8 mouse cellular contexts compared by ENCODE assay signal in the genomic region with DNA sequence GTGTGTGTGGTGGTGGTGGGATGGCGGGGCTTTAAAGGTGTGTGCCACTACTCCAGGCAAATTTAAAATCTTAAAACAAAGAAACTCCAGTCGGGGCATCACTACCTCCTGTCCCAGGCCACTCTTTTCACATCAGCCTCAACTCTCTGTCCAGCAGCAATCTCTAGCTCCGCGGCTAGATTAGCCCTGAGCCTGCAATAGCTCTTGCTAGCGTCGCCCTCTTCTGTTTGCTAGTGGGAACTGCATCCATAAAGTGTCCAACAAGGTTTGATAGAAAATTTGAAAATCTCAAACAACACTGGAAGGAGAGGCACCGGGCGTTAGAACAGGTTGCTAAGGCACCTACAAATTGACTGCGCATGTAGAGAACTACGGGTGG. TPM values are rescaled to one million over a fixed set of nuclear protein-coding genes. Genes with fewer than 3 reads are reported as not detected.
DNase-seq lines count a peak whose midpoint lies in the region; ATAC-seq lines count a peak whose summit lies in the region.

No protein-coding gene starts in this region.

- ATAC-seq in common myeloid progenitor, adult 5-6 weeks (replicated peaks; ENCODE audit: low read depth, poor library complexity, severe bottlenecking): peak; percentile 70
- ATAC-seq in inflammation-experienced regulatory T-cells, adult 6 months: peak; percentile 41
- ATAC-seq in megakaryocyte, adult 5-6 weeks (ENCODE audit: poor library complexity, severe bottlenecking): peak; percentile 85

- intact Hi-C loops in heart, postnatal 25 days (cut with DNase I): loop anchor here (1.0 to 5.0 kb wide), 3 partner anchors 33 to 218 kb away; partner anchors contain the start of genes Eln and Mettl27

- peak; percentile 67 to 87 for DNase-seq in heart, adult 18-20 months
- no peak for DNase-seq in heart, postnatal 25 days (ENCODE audit: low spot score)
- peak; percentile 76 for DNase-seq in gastrocnemius, adult 18-20 months (ENCODE audit: low spot score)
- DNase-seq in left cerebral cortex, adult 8-10 months (ENCODE audit: low spot score in 2 of 2): peak; percentile 30 to 38
- peak; percentile 29 to 36 for DNase-seq in right cerebral cortex, postnatal 36 days (ENCODE audit: low spot score in 2 of 2)

RNA-seq across cellular contexts. Expression of gene Cldn4, which starts 18.7 kb away (rescaled TPM):
- total RNA-seq in heart, adult 18-20 months (2021): under 1 TPM in 1 of 2 experiments, not detected in 1; 0.62 TPM
- not detected for total RNA-seq in heart, postnatal 25 days (2021)
- total RNA-seq in common myeloid progenitor, adult 5-6 weeks (2017): 0.92 TPM in 1 of 2 replicates, not detected in the other
- not detected for total RNA-seq in gastrocnemius, adult 18-20 months (2021)
- polyA plus RNA-seq in inflammation-experienced regulatory T-cells, adult 6 months (2017; shearing (Covaris generic)): not detected
- total RNA-seq in left cerebral cortex, adult 8-10 months (2022): not detected
- not detected in 2 replicates for total RNA-seq in megakaryocyte, adult 5-6 weeks (2015)
- not detected in 2 replicates for total RNA-seq in megakaryocyte, adult 5-6 weeks (2017)

RNA-seq across cellular contexts. Expression of gene Cldn3, which starts 20.6 kb away (rescaled TPM):
- total RNA-seq in heart, adult 18-20 months (2021): 1 to 10 TPM in 1 of 2 experiments, under 1 TPM in 1; 0.20 to 1.8 TPM
- not detected for total RNA-seq in heart, postnatal 25 days (2021)
- not detected in 2 replicates for total RNA-seq in common myeloid progenitor, adult 5-6 weeks (2017)
- total RNA-seq in gastrocnemius, adult 18-20 months (2021): under 1 TPM; 0.18 to 0.36 TPM
- polyA plus RNA-seq in inflammation-experienced regulatory T-cells, adult 6 months (2017; shearing (Covaris generic)): not detected
- total RNA-seq in left cerebral cortex, adult 8-10 months (2022): under 1 TPM in 2 of 4 experiments, not detected in 2; 0.50 to 0.93 TPM
- not detected in 2 replicates for total RNA-seq in megakaryocyte, adult 5-6 weeks (2015)
- not detected in 2 replicates for total RNA-seq in megakaryocyte, adult 5-6 weeks (2017)

RNA-seq across cellular contexts. Expression of gene Mettl27, which starts 33.3 kb away (rescaled TPM):
- total RNA-seq in heart, adult 18-20 months (2021): 1 to 10 TPM; 5.7 to 7.2 TPM
- 1 to 10 TPM; 5.0 to 5.6 TPM for total RNA-seq in heart, postnatal 25 days (2021)
- 7.4 and 10.0 TPM in 2 replicates for total RNA-seq in common myeloid progenitor, adult 5-6 weeks (2017)
- 1 to 10 TPM; 4.2 to 5.6 TPM for total RNA-seq in gastrocnemius, adult 18-20 months (2021)
- 10 to 100 TPM in 2 of 3 experiments, 1 to 10 TPM in 1; 6.3 to 17.2 (median 12.0) TPM for polyA plus RNA-seq in inflammation-experienced regulatory T-cells, adult 6 months (2017; shearing (Covaris generic))
- 10 to 100 TPM in 3 of 4 experiments, 1 to 10 TPM in 1; 9.7 to 11.5 (median 11.1) TPM for total RNA-seq in left cerebral cortex, adult 8-10 months (2022)
- total RNA-seq in megakaryocyte, adult 5-6 weeks (2015): 0.46 and 3.0 TPM in 2 replicates
- total RNA-seq in megakaryocyte, adult 5-6 weeks (2017): 0.89 and 1.3 TPM in 2 replicates

RNA-seq across cellular contexts. Expression of gene Abhd11, which starts 43.5 kb away (rescaled TPM):
- total RNA-seq in heart, adult 18-20 months (2021): 10 to 100 TPM; 67.1 to 69.4 TPM
- 10 to 100 TPM; 59.4 to 65.8 TPM for total RNA-seq in heart, postnatal 25 days (2021)
- total RNA-seq in common myeloid progenitor, adult 5-6 weeks (2017): 37.5 and 40.1 TPM in 2 replicates
- 10 to 100 TPM; 45.1 to 49.8 TPM for total RNA-seq in gastrocnemius, adult 18-20 months (2021)
- 10 to 100 TPM; 26.7 to 80.0 (median 60.4) TPM for polyA plus RNA-seq in inflammation-experienced regulatory T-cells, adult 6 months (2017; shearing (Covaris generic))
- total RNA-seq in left cerebral cortex, adult 8-10 months (2022): 10 to 100 TPM; 35.2 to 39.9 (median 36.7) TPM
- 52.5 and 55.0 TPM in 2 replicates for total RNA-seq in megakaryocyte, adult 5-6 weeks (2015)
- total RNA-seq in megakaryocyte, adult 5-6 weeks (2017): 22.9 and 32.7 TPM in 2 replicates

RNA-seq across cellular contexts. Expression of gene Cldn13, which starts 50.1 kb away (rescaled TPM):
- total RNA-seq in heart, adult 18-20 months (2021): not detected
- not detected for total RNA-seq in heart, postnatal 25 days (2021)
- 30.1 and 31.1 TPM in 2 replicates for total RNA-seq in common myeloid progenitor, adult 5-6 weeks (2017)
- total RNA-seq in gastrocnemius, adult 18-20 months (2021): not detected
- polyA plus RNA-seq in inflammation-experienced regulatory T-cells, adult 6 months (2017; shearing (Covaris generic)): not detected
- not detected for total RNA-seq in left cerebral cortex, adult 8-10 months (2022)
- total RNA-seq in megakaryocyte, adult 5-6 weeks (2015): 7.8 and 8.2 TPM in 2 replicates
- 2.9 and 7.7 TPM in 2 replicates for total RNA-seq in megakaryocyte, adult 5-6 weeks (2017)
